Mouse (Mus musculus) intestine, embryonic 14.5 days (tissue): ENCODE data around the gene Akr7a5. TPM values are rescaled to one million over a fixed set of nuclear protein-coding genes. Genes with fewer than 3 reads are reported as not detected.
A peak's percentile ranks its signal among the peaks of the same experiment; 100 is the strongest.

Source experiments
- ATAC-seq: fragments of 200-750 bp; cut with Nextera tagmentation; replicated peaks from 2 replicates; pipeline ENCODE4 v1.8.0; 2017; ENCODE audit warnings: low read depth, moderate number of reproducible peaks, moderate TSS enrichment, moderate library complexity; ENCODE audit not compliant: low FRiP score, low TSS enrichment
- DNase-seq: peaks from one replicate; pipeline ENCODE4 v3.0.0-alpha.2; 2018; ENCODE audit warnings: low spot score
- H3K27ac ChIP-seq: fragments of 300-500 bp; sonication (generic); 2 replicates; pipeline ENCODE4 v1.5.1; 2014; ENCODE audit warnings: low read depth, mild to moderate bottlenecking, control low read depth
- H3K27me3 ChIP-seq: fragments of 300-500 bp; sonication (generic); replicated peaks from 2 replicates; pipeline ENCODE4 v1.6.1; 2014; ENCODE audit warnings: low read length, control low read depth; ENCODE audit not compliant: control insufficient read depth, insufficient read depth
- H3K36me3 ChIP-seq: fragments of 300-500 bp; sonication (generic); 2 replicates; pipeline ENCODE4 v1.6.1; 2014; ENCODE audit warnings: low read length, control low read depth; ENCODE audit not compliant: control insufficient read depth, insufficient read depth
- H3K4me1 ChIP-seq: fragments of 300-500 bp; sonication (generic); replicated peaks from 2 replicates; pipeline ENCODE4 v1.6.1; 2014; ENCODE audit warnings: low read length, control low read depth, mixed read lengths; ENCODE audit not compliant: control insufficient read depth, insufficient read depth
- H3K4me2 ChIP-seq: fragments of 300-500 bp; sonication (generic); 2 replicates; pipeline ENCODE4 v1.6.1; 2014; ENCODE audit warnings: low read length
- H3K4me3 ChIP-seq: fragments of 300-500 bp; sonication (generic); 2 replicates; pipeline ENCODE4 v1.5.1; 2014; ENCODE audit warnings: low read depth, low read length, control low read depth, mixed read lengths
- H3K9ac ChIP-seq: fragments of 300-500 bp; sonication (generic); 2 replicates; pipeline ENCODE4 v1.6.1; 2014; ENCODE audit warnings: mild to moderate bottlenecking, low read length
- H3K9me3 ChIP-seq: fragments of 300-500 bp; sonication (generic); 2 replicates; pipeline ENCODE4 v1.6.1; 2016; ENCODE audit warnings: low read length, control low read depth; ENCODE audit not compliant: control insufficient read depth
- WGBS: fragments of 180-500 bp; shearing (Covaris S2); extraction: QIAGEN DNeasy Blood & Tissue Kit; methylation state at CpG from one replicate; pipeline ENCODE4 v1.1.7; 2014; 5-methylcytosine and 5-hydroxymethylcytosine counted together
- microRNA-seq: library from miRNA; unstranded; fragments of <30 nt; microRNA quantifications from one replicate; pipeline ENCODE4, GENCODE M21; 2016
- polyA plus RNA-seq: library from polyadenylated mRNA; unstranded; fragments of >200 nt; fragmentation: Nextera tagmentation; extraction: Ambion mirVana; gene quantifications from 2 replicates; pipeline ENCODE4 v1.2.1, GENCODE M21; 2014

Gene Akr7a5
- polyA plus RNA-seq, 1 experiment from 2014 or later = 140 TPM

- ATAC-seq (no peak), DNase-seq (no peak)
- H3K36me3 ChIP-seq = peaks cover 42% of the 10 kb centered on the region
- no peak overlapping the region for H3K9ac ChIP-seq
- H3K27ac ChIP-seq = no peak overlapping the region
- peaks cover 1% of the 10 kb centered on the region for H3K4me1 ChIP-seq
- H3K4me3 ChIP-seq = no peak overlapping the region
- no peaks in the 10 kb centered on the region for H3K9me3 ChIP-seq
- no peak overlapping the region for H3K4me2 ChIP-seq
- no peaks in the 10 kb centered on the region for H3K27me3 ChIP-seq
- 80% methylated on average over 23 of the region's 23 CpGs for WGBS
Measured at GRCm38 (mm10) chr4:139345416-139346019, 35.0 kb downstream of the Akr7a5 start.

DNA sequence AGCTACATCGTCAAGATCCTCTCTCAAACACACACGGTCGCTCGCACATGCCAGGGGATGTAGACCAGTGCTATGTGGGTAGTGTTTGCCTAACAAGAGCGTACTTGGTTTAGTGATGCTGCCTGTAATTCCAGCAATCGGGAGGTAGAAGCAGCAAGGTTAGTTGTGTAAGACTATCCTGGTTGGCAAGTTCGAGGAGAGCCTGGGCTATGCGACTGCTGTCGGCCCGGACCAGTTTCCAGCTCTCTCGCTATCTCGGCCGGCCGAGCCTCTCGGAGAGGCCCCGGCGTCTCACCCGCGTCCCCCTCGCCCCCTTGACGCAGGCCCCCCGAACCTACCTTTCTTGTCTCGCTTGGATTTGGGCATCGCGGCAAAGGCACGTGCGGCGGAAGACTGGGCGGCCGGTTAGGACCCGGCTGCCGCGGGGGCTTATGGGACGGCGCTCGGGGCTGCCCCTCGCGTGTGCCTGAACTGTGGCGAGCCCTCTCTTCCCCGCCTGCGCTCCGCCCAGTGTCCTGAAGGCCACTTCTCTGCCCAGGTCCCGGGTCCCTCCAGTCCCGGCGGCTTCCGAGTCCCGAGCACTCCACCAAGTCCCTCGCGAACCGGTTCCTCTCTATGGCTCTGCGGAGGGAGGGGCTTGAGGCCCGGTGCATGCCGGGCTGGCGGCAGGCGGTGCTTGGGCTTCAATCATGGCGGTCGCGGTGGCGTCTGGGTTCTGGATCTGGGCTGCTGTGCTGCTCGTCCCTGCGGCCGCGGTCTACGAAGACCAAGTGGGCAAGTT lies 41.6 kb downstream of the Akr7a5 start, which contains the start of the genes Mrto4, Emc1 and Ubr4:
Gene Mrto4, minus strand, starts transcription at position 646 of the 781 bp plus-strand sequence.
Gene Emc1, plus strand, starts transcription at position 657 of the 781 bp plus-strand sequence.
Gene Ubr4, plus strand, starts transcription at position 679 of the 781 bp plus-strand sequence.
- H3K36me3 ChIP-seq = peaks cover 53% of the 10 kb centered on the region
- peak within 1 kb of the TSS; percentile 93 for H3K9ac ChIP-seq
- H3K4me3 ChIP-seq = peak within 1 kb of the TSS; percentile 97
- no peaks in the 10 kb centered on the region for H3K9me3 ChIP-seq
- ATAC-seq (peak; percentile 94), DNase-seq (peak; percentile 94)
- peak within 1 kb of the TSS; percentile 99 for H3K4me2 ChIP-seq
- H3K27ac ChIP-seq = peak within 1 kb of the TSS; percentile 98
- no peaks in the 10 kb centered on the region for H3K27me3 ChIP-seq
- H3K4me1 ChIP-seq = peaks cover 16% of the 10 kb centered on the region
- under 1% methylated on average over 64 of the region's 64 CpGs for WGBS

GRCm38 (mm10) chr4:139352832-139353231 lies 42.3 kb downstream of the Akr7a5 start:
- DNase-seq = no peak
- Histone ChIP-seq H3K36me3 (peaks cover 53% of the 10 kb centered on the region), H3K9me3 (no peaks in the 10 kb centered on the region), H3K27me3 (no peaks in the 10 kb centered on the region), H3K9ac (peak overlapping the region; percentile 93), H3K4me2 (peak overlapping the region; percentile 99), H3K27ac (peak overlapping the region; percentile 98), H3K4me3 (peak overlapping the region; percentile 97), H3K4me1 (peaks cover 16% of the 10 kb centered on the region)
- 0% methylated on average over 7 of the region's 7 CpGs for WGBS
- peak; percentile 43; the same call in 1 of the 2 replicates for ATAC-seq

DNA sequence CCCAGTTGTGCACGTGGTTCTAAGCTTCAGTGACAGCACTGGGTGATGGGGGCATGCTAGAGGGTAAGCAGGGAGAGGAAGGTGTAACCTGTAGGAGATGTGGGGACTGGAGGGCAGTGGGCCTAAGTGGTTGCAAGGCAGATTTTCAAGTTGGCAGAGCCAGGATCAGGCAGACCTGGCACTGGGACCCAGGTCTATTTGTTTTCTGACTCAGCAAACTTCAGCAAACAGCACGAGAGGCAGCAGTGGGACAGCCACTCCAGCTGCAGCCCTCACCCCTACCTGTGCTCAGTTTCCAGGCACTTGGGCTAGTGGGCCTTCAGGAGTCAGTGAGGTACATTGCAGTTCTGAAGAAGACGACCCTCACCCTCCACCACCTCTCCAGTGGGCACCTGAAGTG lies 46.7 kb downstream of the Akr7a5 start:
- no peak overlapping the region for H3K27ac ChIP-seq
- H3K9ac ChIP-seq = no peak overlapping the region
- H3K9me3 ChIP-seq = no peaks in the 10 kb centered on the region
- H3K4me1 ChIP-seq = peaks cover 4% of the 10 kb centered on the region
- peaks cover 75% of the 10 kb centered on the region for H3K36me3 ChIP-seq
- no peak overlapping the region for H3K4me3 ChIP-seq
- DNase-seq (no peak), ATAC-seq (no peak)
- no peaks in the 10 kb centered on the region for H3K27me3 ChIP-seq
- WGBS = 91% methylated on average over 3 of the region's 3 CpGs
- no peak overlapping the region for H3K4me2 ChIP-seq

GRCm38 (mm10) chr4:139360761-139361548 lies 50.4 kb downstream of the Akr7a5 start:
- Histone ChIP-seq H3K9ac (no peak overlapping the region), H3K27me3 (no peaks in the 10 kb centered on the region), H3K36me3 (peaks cover 97% of the 10 kb centered on the region), H3K27ac (no peak overlapping the region), H3K9me3 (no peaks in the 10 kb centered on the region), H3K4me1 (no peaks in the 10 kb centered on the region), H3K4me3 (no peak overlapping the region), H3K4me2 (no peak overlapping the region)
- 96% methylated on average over 11 of the region's 11 CpGs for whole genome bisulfite sequencing
- ATAC-seq (no peak), DNase-seq (no peak)

DNA sequence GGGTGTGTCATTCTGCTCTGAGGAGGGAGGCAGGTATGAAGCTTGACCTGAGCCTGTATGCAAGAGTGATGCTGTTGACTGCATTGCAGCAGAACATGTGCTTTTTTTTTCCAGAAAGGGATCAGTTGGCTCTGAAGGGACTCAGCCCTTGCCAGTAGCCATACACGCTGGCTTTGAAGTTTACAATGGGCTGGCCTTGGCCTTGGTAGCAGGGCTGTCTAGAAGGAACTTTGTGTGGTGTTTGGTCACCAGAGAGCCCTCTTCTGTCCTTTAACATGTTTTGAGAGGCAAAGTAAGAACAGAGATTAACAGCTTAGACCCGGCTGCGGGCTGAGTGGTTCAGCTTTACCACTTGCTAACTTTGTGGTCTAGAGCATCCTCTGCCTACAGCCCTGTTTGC lies 56.8 kb downstream of the Akr7a5 start:
- H3K27me3 ChIP-seq = no peaks in the 10 kb centered on the region
- H3K9ac ChIP-seq = no peak overlapping the region
- peaks cover 97% of the 10 kb centered on the region for H3K36me3 ChIP-seq
- H3K9me3 ChIP-seq = no peaks in the 10 kb centered on the region
- H3K27ac ChIP-seq = no peak overlapping the region
- ATAC-seq (no peak), DNase-seq (no peak)
- H3K4me2 ChIP-seq = no peak overlapping the region
- no peaks in the 10 kb centered on the region for H3K4me1 ChIP-seq
- H3K4me3 ChIP-seq = no peak overlapping the region
- 99% methylated on average over 3 of the region's 3 CpGs for WGBS

Small RNAs within 50 kb of the gene (microRNA-seq; reads per million reads assigned to microRNA genes)
- gene Gm24245 = 0.34 reads per million
- not detected for gene Gm25732

Other genes with a start within 250 kb of the Akr7a5 start
- 0.16 and 0.20 TPM in 2 replicates for gene Htr6, start 235.2 kb upstream of the Akr7a5 start, polyA plus RNA-seq
- gene Nbl1, start 217.8 kb upstream of the Akr7a5 start, polyA plus RNA-seq = 50.5 and 55.5 TPM in 2 replicates
- 530 and 580 TPM in 2 replicates for gene Minos1, start 179.6 kb upstream of the Akr7a5 start, polyA plus RNA-seq
- gene Capzb, start 117.8 kb upstream of the Akr7a5 start, polyA plus RNA-seq = 313 and 325 TPM in 2 replicates
- gene Pqlc2, start within 50 bp of the Akr7a5 start, polyA plus RNA-seq = 15.9 and 17.1 TPM in 2 replicates
- gene Mrto4, start 41.8 kb downstream of the Akr7a5 start, polyA plus RNA-seq = 132 TPM in 2 replicates
- gene Emc1, start 41.8 kb downstream of the Akr7a5 start, polyA plus RNA-seq = 17.1 and 23.1 TPM in 2 replicates
- gene Ubr4, start 41.9 kb downstream of the Akr7a5 start, polyA plus RNA-seq = 72.0 and 76.6 TPM in 2 replicates
- gene Iffo2, start 219.8 kb downstream of the Akr7a5 start, polyA plus RNA-seq = 5.1 and 5.2 TPM in 2 replicates